Mouse (Mus musculus) forebrain, embryonic 16.5 days (tissue): Measurements from ENCODE around the gene Tmem86b. TPM values are rescaled to one million over a fixed set of nuclear protein-coding genes. Genes with fewer than 3 reads are reported as not detected.

ENCODE experiments used
- ATAC-seq: fragments of 200-750 bp; cut with Nextera tagmentation; 2 replicates; pipeline ENCODE4 v1.8.0; 2017; ENCODE audit warnings: mild to moderate bottlenecking, moderate library complexity
- H3K27ac ChIP-seq: fragments of 300-500 bp; sonication (generic); 2 replicates; pipeline ENCODE4 v1.5.1; 2014; ENCODE audit warnings: low read length, control low read depth
- H3K27me3 ChIP-seq: fragments of 300-500 bp; sonication (generic); replicated peaks from 2 replicates; pipeline ENCODE4 v1.6.1; 2014; ENCODE audit warnings: low read length; ENCODE audit not compliant: control insufficient read depth, insufficient read depth
- H3K36me3 ChIP-seq: fragments of 300-500 bp; sonication (generic); 2 replicates; pipeline ENCODE4 v1.6.1; 2014; ENCODE audit not compliant: control insufficient read depth, insufficient read depth
- H3K4me1 ChIP-seq: fragments of 300-500 bp; sonication (generic); replicated peaks from 2 replicates; pipeline ENCODE4 v1.6.1; 2014; ENCODE audit warnings: low read length; ENCODE audit not compliant: control insufficient read depth, insufficient read depth
- H3K4me2 ChIP-seq: fragments of 300-500 bp; sonication (generic); 2 replicates; pipeline ENCODE4 v1.6.1; 2014; ENCODE audit warnings: mild to moderate bottlenecking, low read length, control low read depth
- H3K4me3 ChIP-seq: fragments of 300-500 bp; sonication (generic); replicated peaks from 2 replicates; pipeline ENCODE4 v1.5.1; 2014; ENCODE audit warnings: mild to moderate bottlenecking, low read length, control low read depth
- H3K9ac ChIP-seq: fragments of 300-500 bp; sonication (generic); replicated peaks from 2 replicates; pipeline ENCODE4 v1.6.1; 2014; ENCODE audit warnings: low read depth, low read length, control low read depth
- H3K9me3 ChIP-seq: fragments of 300-500 bp; sonication (generic); 2 replicates; pipeline ENCODE4 v1.6.1; 2016; ENCODE audit warnings: low read length; ENCODE audit not compliant: control insufficient read depth
- WGBS: fragments of 180-500 bp; shearing (Covaris S2); extraction: QIAGEN DNeasy Blood & Tissue Kit; methylation state at CpG from one replicate; pipeline ENCODE4 v1.1.7; 2014; 5-methylcytosine and 5-hydroxymethylcytosine counted together
- polyA plus RNA-seq: library from polyadenylated mRNA; unstranded; fragments of >200 nt; fragmentation: Nextera tagmentation; extraction: Ambion mirVana; gene quantifications from 2 replicates; pipeline ENCODE4 v1.2.1, GENCODE M21; 2015

Gene Tmem86b
- polyA plus RNA-seq, result 2.0 and 2.9 TPM in 2 replicates

GRCm38 (mm10) chr7:4631031-4631430 is at the start of gene Tmem86b:
TSS of gene Tmem86b (minus strand) at chr7:4631422.
- Histone ChIP-seq H3K4me3 (no peak within 1 kb of the TSS), H3K4me2 (no peak within 1 kb of the TSS), H3K9me3 (no peaks in the 10 kb centered on the region), H3K9ac (no peak within 1 kb of the TSS), H3K27ac (no peak within 1 kb of the TSS), H3K27me3 (no peaks in the 10 kb centered on the region), H3K36me3 (peaks cover 36% of the 10 kb centered on the region), H3K4me1 (no peaks in the 10 kb centered on the region)
- no peak for ATAC-seq
- 93% methylated on average over 4 of the region's 4 CpGs for WGBS

DNA sequence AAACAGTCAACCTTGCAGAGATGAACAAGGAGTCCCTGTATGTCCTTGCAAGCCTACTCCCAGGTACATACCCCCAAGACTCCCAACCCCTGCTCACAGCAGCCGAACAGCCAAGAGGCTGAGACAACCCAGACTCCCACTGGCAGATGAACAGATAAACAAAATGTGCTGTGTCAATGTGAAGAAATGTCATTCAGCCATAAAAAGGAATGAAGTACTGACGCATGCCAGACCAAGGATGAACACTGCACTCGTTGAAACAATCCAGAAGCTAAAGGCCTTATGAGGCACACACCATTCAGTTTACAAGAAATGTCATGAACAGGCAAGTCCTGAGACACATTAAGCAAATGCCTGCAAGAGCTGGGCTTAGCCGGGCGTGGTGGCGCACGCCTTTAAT is 44.0 kb upstream of the Tmem86b start:
- peaks cover 15% of the 10 kb centered on the region for H3K36me3 ChIP-seq
- no peaks in the 10 kb centered on the region for H3K27me3 ChIP-seq
- H3K9me3 ChIP-seq, result no peaks in the 10 kb centered on the region
- H3K4me2 ChIP-seq, result no peak overlapping the region
- no peak for ATAC-seq
- no peak overlapping the region for H3K4me3 ChIP-seq
- no peaks in the 10 kb centered on the region for H3K4me1 ChIP-seq
- 94% methylated on average over 7 of the region's 7 CpGs for WGBS
- H3K27ac ChIP-seq, result no peak overlapping the region
- no peak overlapping the region for H3K9ac ChIP-seq

DNA sequence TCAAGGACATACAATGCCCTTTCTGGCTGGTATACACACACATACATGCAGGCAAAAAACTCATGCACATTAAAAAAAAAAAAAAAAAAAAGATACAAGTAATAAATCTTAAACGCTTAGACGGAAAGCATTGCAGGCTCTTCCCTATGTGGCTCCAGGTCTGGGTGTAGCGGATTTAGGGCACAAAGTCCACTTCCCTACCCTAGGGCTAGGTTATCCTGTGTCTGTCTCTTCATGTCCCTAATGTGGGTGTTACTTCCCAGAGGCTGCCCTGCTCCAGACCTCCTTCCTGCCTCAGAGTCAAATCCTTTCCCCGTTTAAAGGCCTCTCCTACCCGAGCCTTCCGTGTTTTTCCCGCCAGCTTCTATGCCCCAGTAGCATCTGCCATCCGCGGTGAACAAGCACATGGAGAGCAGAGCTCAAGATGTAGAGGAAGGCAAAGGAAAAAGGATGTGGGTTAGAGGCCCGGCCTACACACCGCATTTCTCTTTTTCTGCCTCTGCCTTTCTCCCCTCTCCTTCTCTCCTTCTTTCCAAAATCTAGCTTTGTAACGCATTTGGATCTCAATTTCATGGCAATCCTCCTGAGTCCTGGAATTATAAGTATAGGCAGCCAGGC is 43.0 kb upstream of the Tmem86b start:
- Histone ChIP-seq H3K9me3 (no peaks in the 10 kb centered on the region), H3K9ac (no peak overlapping the region), H3K36me3 (peaks cover 15% of the 10 kb centered on the region)

GRCm38 (mm10) chr7:4671956-4672355 is 40.7 kb upstream of the Tmem86b start:
- Histone ChIP-seq H3K4me1 (no peaks in the 10 kb centered on the region), H3K36me3 (peaks cover 16% of the 10 kb centered on the region)

More for the DNA sequence above, 43.0 kb upstream of the Tmem86b start:
- WGBS, result 92% methylated on average over 12 of the region's 12 CpGs
- ATAC-seq, result no peak
- no peak overlapping the region for H3K4me3 ChIP-seq
- no peaks in the 10 kb centered on the region for H3K4me1 ChIP-seq
- no peak overlapping the region for H3K4me2 ChIP-seq
- H3K27ac ChIP-seq, result no peak overlapping the region
- no peaks in the 10 kb centered on the region for H3K27me3 ChIP-seq

DNA sequence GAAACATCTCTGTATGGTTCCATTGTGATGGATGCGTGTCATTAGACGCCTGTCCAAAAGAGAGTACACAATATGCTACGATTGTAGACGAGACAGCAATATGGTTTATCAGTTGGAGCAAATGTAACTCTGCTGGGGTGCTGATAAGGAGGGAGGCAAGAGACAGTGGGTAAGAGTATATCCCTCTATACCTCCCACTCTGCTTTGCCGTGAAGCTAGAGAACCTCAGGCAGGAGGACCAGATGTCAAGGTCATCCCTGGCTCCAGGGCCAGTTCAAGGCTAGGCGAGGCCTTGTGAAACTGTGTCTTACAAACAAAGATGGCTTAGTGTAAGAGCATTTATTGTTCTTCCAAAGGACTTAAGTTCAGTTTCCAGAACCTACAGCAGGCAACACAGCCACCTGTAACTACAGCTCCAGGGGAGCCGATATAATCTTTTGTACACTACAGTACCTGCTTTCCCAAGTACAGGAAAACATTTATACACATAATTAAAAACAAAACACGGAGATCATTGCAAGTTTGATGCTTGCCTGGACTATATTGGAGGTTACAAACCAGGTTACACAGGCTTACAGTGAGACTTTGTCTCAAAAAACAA is 39.5 kb upstream of the Tmem86b start:
- H3K36me3 ChIP-seq, result peaks cover 24% of the 10 kb centered on the region
- no peak for ATAC-seq

More at GRCm38 (mm10) chr7:4671956-4672355, 40.7 kb upstream of the Tmem86b start:
- Histone ChIP-seq H3K9me3 (no peaks in the 10 kb centered on the region), H3K27ac (no peak overlapping the region), H3K27me3 (no peaks in the 10 kb centered on the region), H3K4me2 (no peak overlapping the region), H3K4me3 (no peak overlapping the region), H3K9ac (no peak overlapping the region)
- no peak for ATAC-seq
- WGBS, result 72% methylated on average over 4 of the region's 4 CpGs

DNA sequence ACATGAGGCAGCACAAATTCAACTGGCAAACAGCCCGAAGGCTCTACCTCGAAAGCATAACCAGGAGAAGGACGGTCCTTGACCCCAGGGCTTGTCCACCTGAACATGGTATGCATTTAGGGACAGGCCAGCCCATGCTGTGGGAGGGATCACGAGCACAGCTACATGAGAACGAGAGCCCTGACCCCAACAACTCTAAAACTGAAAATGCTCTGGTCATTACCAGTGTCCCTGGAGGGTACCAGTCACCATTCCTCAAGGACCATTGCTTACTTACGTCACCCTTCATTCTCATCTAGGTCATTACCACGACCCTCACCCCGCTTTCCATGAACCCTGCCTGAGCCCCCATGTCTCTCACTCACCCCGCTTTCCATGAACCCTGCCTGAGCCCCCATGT is 37.9 kb upstream of the Tmem86b start:
- Histone ChIP-seq H3K27ac (no peak overlapping the region), H3K27me3 (no peaks in the 10 kb centered on the region), H3K9ac (no peak overlapping the region), H3K9me3 (no peaks in the 10 kb centered on the region), H3K4me1 (no peaks in the 10 kb centered on the region), H3K4me3 (no peak overlapping the region), H3K36me3 (peaks cover 18% of the 10 kb centered on the region), H3K4me2 (no peak overlapping the region)
- no peak for ATAC-seq
- 97% methylated on average over 9 of the region's 9 CpGs for WGBS

More for the DNA sequence above, 39.5 kb upstream of the Tmem86b start:
- no peak overlapping the region for H3K27ac ChIP-seq
- WGBS, result 94% methylated on average over 8 of the region's 8 CpGs
- H3K4me2 ChIP-seq, result no peak overlapping the region
- no peak overlapping the region for H3K4me3 ChIP-seq
- no peaks in the 10 kb centered on the region for H3K27me3 ChIP-seq
- no peak overlapping the region for H3K9ac ChIP-seq
- no peaks in the 10 kb centered on the region for H3K9me3 ChIP-seq
- no peaks in the 10 kb centered on the region for H3K4me1 ChIP-seq

DNA sequence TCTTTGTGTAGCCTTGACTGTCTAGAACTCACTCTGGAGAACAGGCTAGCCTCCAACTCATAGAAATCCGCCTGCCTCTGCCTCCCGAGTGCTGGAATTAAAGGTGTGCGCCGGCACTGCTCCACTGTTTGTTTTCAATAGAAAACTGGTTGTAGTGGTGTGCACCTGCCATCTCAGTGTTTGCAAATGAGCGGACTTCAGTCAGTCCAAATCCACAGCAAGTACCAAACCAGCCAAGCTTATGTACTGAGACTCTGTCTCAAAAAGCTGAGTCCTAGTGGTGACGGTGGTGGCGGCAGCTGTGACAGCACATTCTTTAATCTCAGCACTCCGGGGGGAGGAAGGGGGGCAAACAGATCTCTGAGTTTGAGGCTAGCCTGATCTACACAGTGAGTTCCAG is 37.3 kb upstream of the Tmem86b start:
- Histone ChIP-seq H3K4me1 (no peaks in the 10 kb centered on the region), H3K9me3 (no peaks in the 10 kb centered on the region), H3K27ac (no peak overlapping the region), H3K4me3 (no peak overlapping the region), H3K9ac (no peak overlapping the region), H3K36me3 (peaks cover 18% of the 10 kb centered on the region), H3K27me3 (no peaks in the 10 kb centered on the region), H3K4me2 (no peak overlapping the region)
- ATAC-seq, result no peak
- 91% methylated on average over 8 of the region's 8 CpGs for WGBS

DNA sequence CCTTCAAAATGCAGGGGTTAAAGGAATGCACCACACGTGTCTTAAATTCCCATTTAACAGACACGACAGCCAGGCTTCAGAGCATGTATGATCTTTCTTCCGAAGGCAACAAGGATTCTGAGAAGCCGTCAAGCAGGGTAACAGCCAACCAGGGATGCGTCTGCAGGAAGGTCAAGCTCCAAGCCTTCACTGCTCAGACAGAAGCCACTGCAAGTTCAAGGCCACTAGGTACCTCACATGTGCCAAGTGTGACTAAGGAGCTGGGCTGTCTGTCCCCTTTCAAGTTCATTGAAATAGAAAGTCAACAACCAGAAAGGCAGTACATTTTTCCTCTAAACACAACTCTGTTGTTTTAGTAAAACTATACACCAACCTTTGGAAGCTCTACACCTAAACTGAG is 35.6 kb upstream of the Tmem86b start:
- Histone ChIP-seq H3K4me1 (no peaks in the 10 kb centered on the region), H3K27ac (no peak overlapping the region), H3K4me2 (no peak overlapping the region), H3K36me3 (peaks cover 18% of the 10 kb centered on the region), H3K9ac (no peak overlapping the region), H3K4me3 (no peak overlapping the region), H3K27me3 (no peaks in the 10 kb centered on the region), H3K9me3 (no peaks in the 10 kb centered on the region)
- WGBS, result 97% methylated on average over 5 of the region's 5 CpGs
- no peak for ATAC-seq

- Histone ChIP-seq H3K27ac (no peak overlapping the region), H3K4me2 (no peak overlapping the region), H3K36me3 (peaks cover 11% of the 10 kb centered on the region), H3K27me3 (no peaks in the 10 kb centered on the region), H3K9me3 (no peaks in the 10 kb centered on the region), H3K4me3 (no peak overlapping the region), H3K4me1 (peaks cover 12% of the 10 kb centered on the region), H3K9ac (no peak overlapping the region)
- no peak for ATAC-seq
- 94% methylated on average over 2 of the region's 2 CpGs for WGBS
These were observed 32.5 kb upstream of the Tmem86b start for GRCm38 (mm10) chr7:4663742-4664141.
